Mouse (Mus musculus): ENCODE measurements around the gene Scnn1a. TPM values are rescaled to one million over a fixed set of nuclear protein-coding genes. Genes with fewer than 3 reads are reported as not detected.

Gene Scnn1a
- polyA plus RNA-seq, 1 experiment from 2014 or later = 1.00 TPM

GRCm38 (mm10) chr6:125344866-125345265 is 24.4 kb downstream of the Scnn1a start:
- 55% methylated on average over 4 of the region's 4 CpGs for WGBS
- peaks cover 9 to 10% of the 10 kb centered on the region in 2 experiments for H3K4me1 ChIP-seq (ENCODE audit: control insufficient read depth in 2 of 2, insufficient read depth in 2 of 2, low read length in 2 of 2)
- no peak overlapping the region for H3K4me2 ChIP-seq (ENCODE audit: low read length)
- no peaks in the 10 kb centered on the region for H3K27me3 ChIP-seq (ENCODE audit: control insufficient read depth, insufficient read depth, low read length)
- no peaks in the 10 kb centered on the region for H3K36me3 ChIP-seq (ENCODE audit: control insufficient read depth, insufficient read depth, low read length)
- no peaks in the 10 kb centered on the region for H3K9me3 ChIP-seq (ENCODE audit: control insufficient read depth, low read length)
- ATAC-seq (ENCODE audit: insufficient number of reproducible peaks, insufficient read depth, low FRiP score, low read depth) = no peak
- no peak overlapping the region for H3K9ac ChIP-seq (ENCODE audit: low read length)
- H3K27ac ChIP-seq (replicated peaks in 1 of 2; ENCODE audit: control insufficient read depth in 1 of 2, insufficient read depth in 1 of 2, low read depth in 2 of 2, low read length in 2 of 2) = no peak overlapping the region
- no peak overlapping the region for H3K4me3 ChIP-seq (ENCODE audit: control insufficient read depth in 1 of 2, insufficient read depth in 1 of 2, low read depth in 1 of 2, low read length in 2 of 2)

DNA sequence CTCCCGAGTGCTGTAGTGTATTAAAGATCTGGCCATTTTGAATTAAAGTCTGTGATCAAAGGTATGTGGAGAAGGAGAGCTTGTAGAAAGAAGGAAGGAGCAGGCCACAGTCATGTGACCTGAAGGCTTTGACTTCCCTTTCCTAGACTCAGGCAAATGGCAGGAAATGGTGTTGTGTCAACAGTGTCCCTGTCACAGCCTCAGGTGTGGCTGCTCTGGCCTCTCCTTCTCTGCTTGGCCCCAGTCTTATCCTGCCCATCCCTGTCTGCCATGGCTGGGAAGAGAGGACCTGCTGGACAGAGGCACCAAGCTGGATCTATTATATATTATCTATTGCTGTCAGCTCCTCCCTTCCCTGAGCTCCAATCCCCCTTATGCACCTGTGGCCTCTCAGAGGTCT is 25.2 kb downstream of the Scnn1a start:
- Histone ChIP-seq H3K27ac (replicated peaks in 1 of 2; ENCODE audit: control insufficient read depth in 1 of 2, insufficient read depth in 1 of 2, low read depth in 2 of 2, low read length in 2 of 2) (no peak overlapping the region), H3K9me3 (ENCODE audit: control insufficient read depth, low read length) (no peaks in the 10 kb centered on the region), H3K27me3 (ENCODE audit: control insufficient read depth, insufficient read depth, low read length) (no peaks in the 10 kb centered on the region), H3K4me3 (ENCODE audit: control insufficient read depth in 1 of 2, insufficient read depth in 1 of 2, low read depth in 1 of 2, low read length in 2 of 2) (no peak overlapping the region), H3K4me1 (ENCODE audit: control insufficient read depth in 2 of 2, insufficient read depth in 2 of 2, low read length in 2 of 2) (peaks cover 10 to 13% of the 10 kb centered on the region in 2 experiments), H3K9ac (ENCODE audit: low read length) (no peak overlapping the region), H3K4me2 (ENCODE audit: low read length) (no peak overlapping the region), H3K36me3 (ENCODE audit: control insufficient read depth, insufficient read depth, low read length) (no peaks in the 10 kb centered on the region)
- ATAC-seq (ENCODE audit: insufficient number of reproducible peaks, insufficient read depth, low FRiP score, low read depth) = no peak
- WGBS = 53% methylated on average over 1 of the region's 1 CpGs

DNA sequence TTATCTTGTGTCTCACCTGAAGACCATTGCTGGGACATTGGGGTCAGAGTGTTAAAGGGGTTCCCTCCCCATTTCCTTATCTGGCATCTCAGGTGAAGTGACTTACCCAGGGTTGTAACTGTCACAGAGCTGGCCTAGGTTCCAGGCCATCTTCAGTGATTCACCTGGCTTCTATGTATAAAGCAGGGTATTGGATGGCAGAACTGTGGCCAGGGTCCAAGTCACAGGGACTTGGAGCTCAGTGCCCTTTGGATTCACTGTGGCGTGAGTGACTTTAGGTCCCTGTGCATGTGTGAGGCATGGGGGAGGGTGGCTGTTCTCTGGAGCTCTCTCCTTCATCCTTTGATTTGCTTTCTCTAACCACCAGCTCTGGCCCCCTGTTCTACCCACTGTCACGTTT is 25.6 kb downstream of the Scnn1a start:
- Histone ChIP-seq H3K27ac (replicated peaks in 1 of 2; ENCODE audit: control insufficient read depth in 1 of 2, insufficient read depth in 1 of 2, low read depth in 2 of 2, low read length in 2 of 2) (no peak overlapping the region), H3K36me3 (ENCODE audit: control insufficient read depth, insufficient read depth, low read length) (no peaks in the 10 kb centered on the region), H3K27me3 (ENCODE audit: control insufficient read depth, insufficient read depth, low read length) (no peaks in the 10 kb centered on the region), H3K9ac (ENCODE audit: low read length) (no peak overlapping the region), H3K4me1 (ENCODE audit: control insufficient read depth in 2 of 2, insufficient read depth in 2 of 2, low read length in 2 of 2) (peaks cover 10 to 17% of the 10 kb centered on the region in 2 experiments), H3K9me3 (ENCODE audit: control insufficient read depth, low read length) (no peaks in the 10 kb centered on the region), H3K4me3 (ENCODE audit: control insufficient read depth in 1 of 2, insufficient read depth in 1 of 2, low read depth in 1 of 2, low read length in 2 of 2) (no peak overlapping the region), H3K4me2 (ENCODE audit: low read length) (no peak overlapping the region)
- WGBS = 55% methylated on average over 2 of the region's 2 CpGs
- ATAC-seq (ENCODE audit: insufficient number of reproducible peaks, insufficient read depth, low FRiP score, low read depth) = no peak

- peak within 1 kb of the TSS; percentile 89 for H3K4me2 ChIP-seq (ENCODE audit: low read length)
- H3K4me3 ChIP-seq (ENCODE audit: control insufficient read depth in 1 of 2, insufficient read depth in 1 of 2, low read depth in 1 of 2, low read length in 2 of 2) = peak within 1 kb of the TSS; percentile 59 to 73
- H3K27me3 ChIP-seq (ENCODE audit: control insufficient read depth, insufficient read depth, low read length) = no peaks in the 10 kb centered on the region
- peaks cover 26 to 42% of the 10 kb centered on the region in 2 experiments for H3K4me1 ChIP-seq (ENCODE audit: control insufficient read depth in 2 of 2, insufficient read depth in 2 of 2, low read length in 2 of 2)
- peak within 1 kb of the TSS; percentile 36 to 75 for H3K27ac ChIP-seq (replicated peaks in 1 of 2; ENCODE audit: control insufficient read depth in 1 of 2, insufficient read depth in 1 of 2, low read depth in 2 of 2, low read length in 2 of 2)
- no peaks in the 10 kb centered on the region for H3K36me3 ChIP-seq (ENCODE audit: control insufficient read depth, insufficient read depth, low read length)
- H3K9me3 ChIP-seq (ENCODE audit: control insufficient read depth, low read length) = no peaks in the 10 kb centered on the region
- ATAC-seq (ENCODE audit: insufficient number of reproducible peaks, insufficient read depth, low FRiP score, low read depth) = no peak; the same call in 1 of the 2 replicates
- H3K9ac ChIP-seq (ENCODE audit: low read length) = peak within 1 kb of the TSS; percentile 88
- 11% methylated on average over 22 of the region's 22 CpGs for WGBS
Observed at GRCm38 (mm10) chr6:125348721-125349574, 28.5 kb downstream of the Scnn1a start, which contains the start of gene Tnfrsf1a. Tnfrsf1a (plus strand) TSS chr6:125349362.

DNA sequence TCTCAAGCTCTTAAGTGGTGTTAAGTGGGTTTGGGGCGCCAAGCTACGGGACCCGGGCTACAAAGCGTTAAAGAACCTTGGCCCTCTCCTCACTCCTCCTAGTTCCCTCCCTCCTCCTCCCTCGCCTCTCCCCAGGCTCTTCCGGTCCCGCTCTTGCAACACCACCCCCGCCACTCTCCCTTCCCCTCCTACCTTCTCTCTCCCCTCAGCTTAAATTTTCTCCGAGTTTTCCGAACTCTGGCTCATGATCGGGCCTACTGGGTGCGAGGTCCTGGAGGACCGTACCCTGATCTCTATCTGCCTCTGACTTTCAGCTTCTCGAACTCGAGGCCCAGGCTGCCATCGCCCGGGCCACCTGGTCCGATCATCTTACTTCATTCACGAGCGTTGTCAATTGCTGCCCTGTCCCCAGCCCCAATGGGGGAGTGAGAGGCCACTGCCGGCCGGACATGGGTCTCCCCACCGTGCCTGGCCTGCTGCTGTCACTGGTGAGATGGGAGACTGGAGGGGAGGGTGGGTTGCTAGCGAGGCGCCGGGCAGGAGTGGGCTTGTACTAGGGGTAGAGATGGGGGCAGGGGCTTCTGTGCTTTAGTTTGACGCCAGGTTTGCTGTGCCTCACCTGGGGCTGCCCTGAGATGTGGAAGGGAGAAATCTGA is 29.2 kb downstream of the Scnn1a start:
- Histone ChIP-seq H3K9me3 (ENCODE audit: control insufficient read depth, low read length) (no peaks in the 10 kb centered on the region), H3K4me1 (ENCODE audit: control insufficient read depth in 2 of 2, insufficient read depth in 2 of 2, low read length in 2 of 2) (peaks cover 32 to 50% of the 10 kb centered on the region in 2 experiments), H3K36me3 (ENCODE audit: control insufficient read depth, insufficient read depth, low read length) (no peaks in the 10 kb centered on the region), H3K27ac (replicated peaks in 1 of 2; ENCODE audit: control insufficient read depth in 1 of 2, insufficient read depth in 1 of 2, low read depth in 2 of 2, low read length in 2 of 2) (peak overlapping the region; percentile 36 to 75), H3K4me3 (ENCODE audit: control insufficient read depth in 1 of 2, insufficient read depth in 1 of 2, low read depth in 1 of 2, low read length in 2 of 2) (peak overlapping the region; percentile 59 to 73), H3K4me2 (ENCODE audit: low read length) (peak overlapping the region; percentile 89), H3K27me3 (ENCODE audit: control insufficient read depth, insufficient read depth, low read length) (no peaks in the 10 kb centered on the region), H3K9ac (ENCODE audit: low read length) (peak overlapping the region; percentile 88)
- 0 out of 2 replicates have a peak, but pooled peaks have one; percentile 41 for ATAC-seq (ENCODE audit: insufficient number of reproducible peaks, insufficient read depth, low FRiP score, low read depth)
- WGBS = 1% methylated on average over 27 of the region's 27 CpGs

DNA sequence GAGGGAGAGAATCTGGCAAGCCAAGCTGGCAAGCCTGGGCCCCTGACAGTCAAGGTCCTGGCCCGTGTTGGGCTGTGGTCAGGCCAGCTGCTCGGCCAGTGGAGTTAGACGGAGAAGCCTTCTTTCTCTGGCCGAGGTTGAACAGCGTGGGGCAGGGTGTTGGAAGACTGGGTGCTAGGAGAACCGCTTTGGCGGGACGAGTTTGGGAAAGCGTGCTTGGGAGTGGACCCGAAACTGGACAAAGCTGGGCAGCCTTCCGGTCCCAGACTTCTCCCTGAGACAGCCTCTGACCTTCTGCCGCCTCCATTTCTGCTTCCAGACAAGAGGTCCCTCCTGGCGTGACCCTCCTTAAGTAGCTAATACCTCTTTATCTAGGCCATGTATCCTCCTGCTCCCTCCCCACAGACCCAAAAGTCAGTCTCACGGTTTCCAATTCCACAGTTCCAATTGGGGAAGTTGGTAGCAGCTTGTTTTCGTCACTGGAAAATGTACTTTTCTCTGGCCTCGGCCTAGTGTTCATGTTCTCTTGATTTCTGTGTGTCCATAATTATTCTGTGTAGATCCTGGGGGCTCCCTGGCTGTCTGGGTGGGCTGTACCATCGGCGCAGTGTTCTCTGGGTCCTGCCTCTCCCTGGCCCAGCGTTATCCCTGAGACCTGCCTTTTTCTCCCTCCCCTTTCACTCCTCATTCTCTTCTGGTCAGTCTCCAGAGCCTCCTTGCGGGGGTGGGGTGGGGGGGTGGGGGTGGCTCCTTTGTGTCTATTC is 30.0 kb downstream of the Scnn1a start:
- no peaks in the 10 kb centered on the region for H3K27me3 ChIP-seq (ENCODE audit: control insufficient read depth, insufficient read depth, low read length)
- peak overlapping the region; percentile 8 to 75; a peak in 3 of 4 replicates for H3K27ac ChIP-seq (replicated peaks in 1 of 2; ENCODE audit: control insufficient read depth in 1 of 2, insufficient read depth in 1 of 2, low read depth in 2 of 2, low read length in 2 of 2)
- ATAC-seq (ENCODE audit: insufficient number of reproducible peaks, insufficient read depth, low FRiP score, low read depth) = no peak
- H3K4me3 ChIP-seq (ENCODE audit: control insufficient read depth in 1 of 2, insufficient read depth in 1 of 2, low read depth in 1 of 2, low read length in 2 of 2) = peak overlapping the region; percentile 59 to 73
- H3K36me3 ChIP-seq (ENCODE audit: control insufficient read depth, insufficient read depth, low read length) = no peaks in the 10 kb centered on the region
- H3K4me1 ChIP-seq (ENCODE audit: control insufficient read depth in 2 of 2, insufficient read depth in 2 of 2, low read length in 2 of 2) = peaks cover 39 to 57% of the 10 kb centered on the region in 2 experiments
- 14% methylated on average over 20 of the region's 20 CpGs for WGBS
- no peaks in the 10 kb centered on the region for H3K9me3 ChIP-seq (ENCODE audit: control insufficient read depth, low read length)
- peak overlapping the region; percentile 88 for H3K9ac ChIP-seq (ENCODE audit: low read length)
- H3K4me2 ChIP-seq (ENCODE audit: low read length) = peak overlapping the region; percentile 89

DNA sequence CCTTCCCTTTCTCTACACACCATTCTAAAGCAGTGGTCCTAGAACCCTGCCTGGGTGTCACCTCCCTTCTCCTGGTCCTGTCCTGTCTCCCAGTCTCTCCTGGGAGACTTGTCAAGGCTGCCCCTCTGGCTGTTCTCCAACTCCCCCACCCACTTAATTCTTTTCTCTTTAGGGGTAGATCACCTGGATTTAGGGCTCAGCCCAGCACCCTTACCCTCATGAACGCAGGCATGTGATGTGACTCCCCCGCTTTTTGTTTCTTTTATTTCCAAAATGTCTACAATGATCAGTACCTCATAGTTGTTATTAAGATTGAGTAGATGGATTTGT is 30.5 kb downstream of the Scnn1a start:
- Histone ChIP-seq H3K4me3 (ENCODE audit: control insufficient read depth in 1 of 2, insufficient read depth in 1 of 2, low read depth in 1 of 2, low read length in 2 of 2) (peak overlapping the region; percentile 7 to 73; a peak in 2 of 4 replicates), H3K27ac (replicated peaks in 1 of 2; ENCODE audit: control insufficient read depth in 1 of 2, insufficient read depth in 1 of 2, low read depth in 2 of 2, low read length in 2 of 2) (0 out of 4 replicates have a peak overlapping the region, but pooled peaks of 1 of the 2 experiments have one; percentile 75), H3K36me3 (ENCODE audit: control insufficient read depth, insufficient read depth, low read length) (no peaks in the 10 kb centered on the region), H3K4me2 (ENCODE audit: low read length) (peak overlapping the region; percentile 89), H3K9me3 (ENCODE audit: control insufficient read depth, low read length) (no peaks in the 10 kb centered on the region), H3K9ac (ENCODE audit: low read length) (peak overlapping the region; percentile 88), H3K27me3 (ENCODE audit: control insufficient read depth, insufficient read depth, low read length) (no peaks in the 10 kb centered on the region), H3K4me1 (ENCODE audit: control insufficient read depth in 2 of 2, insufficient read depth in 2 of 2, low read length in 2 of 2) (peaks cover 44 to 62% of the 10 kb centered on the region in 2 experiments)
- WGBS = 92% methylated on average over 2 of the region's 2 CpGs
- ATAC-seq (ENCODE audit: insufficient number of reproducible peaks, insufficient read depth, low FRiP score, low read depth) = no peak
